Mouse (Mus musculus): ENCODE results near the gene Meaf6. TPM values are rescaled to one million over a fixed set of nuclear protein-coding genes. Genes with fewer than 3 reads are reported as not detected.
A peak's percentile ranks its signal among the peaks of the same experiment; 100 is the strongest.

Gene Meaf6
- polyA plus RNA-seq, 1 experiment from 2014 or later, result 103 TPM

- WGBS, result 3% methylated on average over 26 of the region's 26 CpGs
- H3K27me3 ChIP-seq (ENCODE audit: control insufficient read depth, insufficient read depth, low read length), result no peaks in the 10 kb centered on the region
- ATAC-seq (replicated peaks; ENCODE audit: insufficient number of reproducible peaks, low FRiP score, low TSS enrichment, low read depth) (no peak), DNase-seq (ENCODE audit: low spot score) (peak; percentile 79)
- H3K36me3 ChIP-seq (replicated peaks; ENCODE audit: control insufficient read depth, insufficient read depth, low read depth, low read length), result peaks cover 5% of the 10 kb centered on the region; the same call in 1 of the 2 replicates
- H3K9me3 ChIP-seq (replicated peaks; ENCODE audit: control insufficient read depth, low read length), result no peaks in the 10 kb centered on the region
- 0 out of 2 replicates have a peak within 1 kb of the TSS, but pooled peaks have one; percentile 13 for H3K27ac ChIP-seq (replicated peaks; ENCODE audit: low read depth, low read length)
- no peaks in the 10 kb centered on the region for H3K4me1 ChIP-seq (ENCODE audit: control insufficient read depth, insufficient read depth, low read length)
- H3K4me2 ChIP-seq (ENCODE audit: low read depth, low read length), result peak within 1 kb of the TSS; percentile 71
- H3K9ac ChIP-seq (replicated peaks; ENCODE audit: low read length), result peak within 1 kb of the TSS; percentile 84
- H3K4me3 ChIP-seq (ENCODE audit: low read depth, low read length), result peak within 1 kb of the TSS; percentile 99
Measured at GRCm38 (mm10) chr4:125065517-125066307, 19.2 kb upstream of the Meaf6 start, which contains the start of gene Dnali1. Gene Dnali1 (minus strand): TSS chr4:125065703.

GRCm38 (mm10) chr4:125066490-125067370 is 18.2 kb upstream of the Meaf6 start, which contains the start of gene Snip1:
Gene Snip1 (plus strand): TSS chr4:125066672.
- WGBS, result 1% methylated on average over 78 of the region's 78 CpGs
- Histone ChIP-seq H3K9ac (replicated peaks; ENCODE audit: low read length) (peak within 1 kb of the TSS; percentile 84), H3K36me3 (replicated peaks; ENCODE audit: control insufficient read depth, insufficient read depth, low read depth, low read length) (peaks cover 9% of the 10 kb centered on the region; the same call in 1 of the 2 replicates), H3K4me3 (ENCODE audit: low read depth, low read length) (peak within 1 kb of the TSS; percentile 99), H3K27me3 (ENCODE audit: control insufficient read depth, insufficient read depth, low read length) (no peaks in the 10 kb centered on the region), H3K27ac (replicated peaks; ENCODE audit: low read depth, low read length) (peak within 1 kb of the TSS; percentile 56; the same call in 1 of the 2 replicates), H3K9me3 (replicated peaks; ENCODE audit: control insufficient read depth, low read length) (no peaks in the 10 kb centered on the region), H3K4me1 (ENCODE audit: control insufficient read depth, insufficient read depth, low read length) (no peaks in the 10 kb centered on the region), H3K4me2 (ENCODE audit: low read depth, low read length) (peak within 1 kb of the TSS; percentile 83)
- ATAC-seq (replicated peaks; ENCODE audit: insufficient number of reproducible peaks, low FRiP score, low TSS enrichment, low read depth) (peak; percentile 81), DNase-seq (ENCODE audit: low spot score) (peak; percentile 98)

- Histone ChIP-seq H3K36me3 (replicated peaks; ENCODE audit: control insufficient read depth, insufficient read depth, low read depth, low read length) (peaks cover 2% of the 10 kb centered on the region), H3K4me2 (ENCODE audit: low read depth, low read length) (no peak overlapping the region), H3K27me3 (ENCODE audit: control insufficient read depth, insufficient read depth, low read length) (no peaks in the 10 kb centered on the region), H3K4me3 (ENCODE audit: low read depth, low read length) (no peak overlapping the region), H3K9ac (replicated peaks; ENCODE audit: low read length) (no peak overlapping the region), H3K4me1 (ENCODE audit: control insufficient read depth, insufficient read depth, low read length) (no peaks in the 10 kb centered on the region), H3K9me3 (replicated peaks; ENCODE audit: control insufficient read depth, low read length) (no peaks in the 10 kb centered on the region), H3K27ac (replicated peaks; ENCODE audit: low read depth, low read length) (no peak overlapping the region)
- DNase-seq (ENCODE audit: low spot score) (no peak), ATAC-seq (replicated peaks; ENCODE audit: insufficient number of reproducible peaks, low FRiP score, low TSS enrichment, low read depth) (no peak)
- WGBS, result 92% methylated on average over 2 of the region's 2 CpGs
Measured at GRCm38 (mm10) chr4:125077700-125078099, 7.2 kb upstream of the Meaf6 start.

DNA sequence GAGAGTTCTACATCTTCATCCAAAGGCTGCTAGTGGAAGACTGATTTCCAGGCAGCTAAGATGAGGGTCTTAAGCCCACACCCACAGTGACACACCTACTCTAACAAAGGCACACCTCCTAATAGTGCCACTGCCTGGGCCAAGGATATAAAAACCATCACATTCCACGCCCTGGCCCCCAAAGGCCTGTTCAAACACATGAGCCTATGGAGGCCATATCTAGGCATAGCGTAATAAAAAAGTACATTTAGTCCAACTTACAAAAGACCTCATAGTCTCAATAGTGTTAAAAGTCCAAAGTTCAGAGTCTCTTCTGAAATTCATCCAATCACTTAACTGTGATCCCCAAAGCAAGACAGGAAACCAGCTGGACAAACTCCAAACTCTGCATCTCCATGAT is 6.2 kb upstream of the Meaf6 start:
- H3K4me1 ChIP-seq (ENCODE audit: control insufficient read depth, insufficient read depth, low read length), result no peaks in the 10 kb centered on the region
- no peaks in the 10 kb centered on the region; the same call in none of the 2 replicates for H3K36me3 ChIP-seq (replicated peaks; ENCODE audit: control insufficient read depth, insufficient read depth, low read depth, low read length)
- DNase-seq (ENCODE audit: low spot score) (no peak), ATAC-seq (replicated peaks; ENCODE audit: insufficient number of reproducible peaks, low FRiP score, low TSS enrichment, low read depth) (no peak)
- H3K9ac ChIP-seq (replicated peaks; ENCODE audit: low read length), result no peak overlapping the region
- no peak overlapping the region for H3K4me2 ChIP-seq (ENCODE audit: low read depth, low read length)
- no peaks in the 10 kb centered on the region for H3K27me3 ChIP-seq (ENCODE audit: control insufficient read depth, insufficient read depth, low read length)
- no peak overlapping the region for H3K27ac ChIP-seq (replicated peaks; ENCODE audit: low read depth, low read length)
- WGBS, result 94% methylated on average over 2 of the region's 2 CpGs
- H3K9me3 ChIP-seq (replicated peaks; ENCODE audit: control insufficient read depth, low read length), result no peaks in the 10 kb centered on the region
- no peak overlapping the region for H3K4me3 ChIP-seq (ENCODE audit: low read depth, low read length)

DNA sequence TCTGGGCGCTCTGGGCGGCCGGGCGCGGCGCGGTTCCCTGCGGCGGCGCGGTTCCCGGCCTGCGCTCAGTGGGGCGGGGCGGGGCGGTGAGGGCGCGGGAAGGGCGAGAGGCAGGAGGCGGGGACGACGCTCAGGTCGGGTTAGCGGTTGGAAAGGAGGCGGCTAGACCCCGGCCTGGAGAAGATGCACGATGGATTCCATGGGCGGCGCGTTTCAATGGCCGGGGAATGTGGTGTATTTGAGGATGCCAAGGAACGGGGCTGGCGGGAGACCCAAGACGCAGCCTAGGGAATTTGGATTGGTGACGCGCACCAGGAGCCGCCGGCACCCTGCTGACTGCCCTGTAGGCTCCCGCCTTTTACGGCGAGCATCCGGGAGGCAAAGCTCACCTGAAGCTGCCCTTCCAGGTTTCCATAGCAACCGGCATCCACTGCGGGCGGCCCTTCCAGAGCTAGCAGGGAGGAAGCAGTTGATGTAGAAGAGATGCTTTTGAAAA is 460 bp downstream of the Meaf6 start:
- Histone ChIP-seq H3K4me2 (ENCODE audit: low read depth, low read length) (peak overlapping the region; percentile 56), H3K9me3 (replicated peaks; ENCODE audit: control insufficient read depth, low read length) (no peaks in the 10 kb centered on the region), H3K27me3 (ENCODE audit: control insufficient read depth, insufficient read depth, low read length) (no peaks in the 10 kb centered on the region), H3K4me1 (ENCODE audit: control insufficient read depth, insufficient read depth, low read length) (no peaks in the 10 kb centered on the region; the same call in 1 of the 2 replicates), H3K4me3 (ENCODE audit: low read depth, low read length) (peak overlapping the region; percentile 82), H3K36me3 (replicated peaks; ENCODE audit: control insufficient read depth, insufficient read depth, low read depth, low read length) (peaks cover 2% of the 10 kb centered on the region; the same call in 1 of the 2 replicates), H3K9ac (replicated peaks; ENCODE audit: low read length) (peak overlapping the region; percentile 96), H3K27ac (replicated peaks; ENCODE audit: low read depth, low read length) (peak overlapping the region; percentile 92)
- ATAC-seq (replicated peaks; ENCODE audit: insufficient number of reproducible peaks, low FRiP score, low TSS enrichment, low read depth) (peak; percentile 85), DNase-seq (ENCODE audit: low spot score) (peak; percentile 78)
- WGBS, result under 1% methylated on average over 44 of the region's 45 CpGs

- H3K27me3 ChIP-seq (ENCODE audit: control insufficient read depth, insufficient read depth, low read length), result no peaks in the 10 kb centered on the region
- no peak overlapping the region for H3K4me2 ChIP-seq (ENCODE audit: low read depth, low read length)
- H3K27ac ChIP-seq (replicated peaks; ENCODE audit: low read depth, low read length), result no peak overlapping the region
- 93% methylated on average over 5 of the region's 5 CpGs for WGBS
- ATAC-seq (replicated peaks; ENCODE audit: insufficient number of reproducible peaks, low FRiP score, low TSS enrichment, low read depth), result no peak
- H3K36me3 ChIP-seq (replicated peaks; ENCODE audit: control insufficient read depth, insufficient read depth, low read depth, low read length), result peaks cover 8% of the 10 kb centered on the region
- no peak for DNase-seq (ENCODE audit: low spot score)
- no peak overlapping the region for H3K4me3 ChIP-seq (ENCODE audit: low read depth, low read length)
- H3K9ac ChIP-seq (replicated peaks; ENCODE audit: low read length), result no peak overlapping the region
- H3K9me3 ChIP-seq (replicated peaks; ENCODE audit: control insufficient read depth, low read length), result no peaks in the 10 kb centered on the region
- no peaks in the 10 kb centered on the region for H3K4me1 ChIP-seq (ENCODE audit: control insufficient read depth, insufficient read depth, low read length)
Measured at GRCm38 (mm10) chr4:125093031-125093430, 8.1 kb downstream of the Meaf6 start.

DNA sequence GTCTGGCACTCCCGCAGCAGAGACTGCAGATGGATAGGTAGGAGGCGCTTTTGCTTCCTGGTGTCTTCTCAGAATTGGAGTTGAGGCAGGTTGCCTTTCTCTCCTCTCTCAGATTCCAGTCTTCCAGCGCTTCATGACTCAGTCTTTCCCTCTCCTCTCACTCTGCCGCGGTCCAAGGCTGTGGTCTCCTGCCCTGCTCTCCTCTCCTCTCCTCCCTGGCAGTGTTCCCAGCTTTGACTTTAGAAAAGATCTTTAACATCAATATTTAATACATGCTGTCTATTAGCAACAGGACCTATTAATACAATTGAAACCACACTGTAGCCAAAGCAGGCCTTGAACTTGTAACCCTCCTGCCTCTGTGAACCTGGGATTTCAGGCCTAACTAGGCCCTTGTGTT is 11.1 kb downstream of the Meaf6 start:
- Histone ChIP-seq H3K9me3 (replicated peaks; ENCODE audit: control insufficient read depth, low read length) (no peaks in the 10 kb centered on the region), H3K9ac (replicated peaks; ENCODE audit: low read length) (no peak overlapping the region), H3K27ac (replicated peaks; ENCODE audit: low read depth, low read length) (no peak overlapping the region), H3K36me3 (replicated peaks; ENCODE audit: control insufficient read depth, insufficient read depth, low read depth, low read length) (peaks cover 2% of the 10 kb centered on the region; the same call in 1 of the 2 replicates), H3K27me3 (ENCODE audit: control insufficient read depth, insufficient read depth, low read length) (no peaks in the 10 kb centered on the region), H3K4me2 (ENCODE audit: low read depth, low read length) (no peak overlapping the region), H3K4me3 (ENCODE audit: low read depth, low read length) (no peak overlapping the region), H3K4me1 (ENCODE audit: control insufficient read depth, insufficient read depth, low read length) (no peaks in the 10 kb centered on the region)
- no peak for DNase-seq (ENCODE audit: low spot score)
- 95% methylated on average over 5 of the region's 5 CpGs for WGBS
- no peak for ATAC-seq (replicated peaks; ENCODE audit: insufficient number of reproducible peaks, low FRiP score, low TSS enrichment, low read depth)
